Mouse (Mus musculus) G1E (cell line): Measurements from ENCODE around the gene Cptp.

Experiments
- CTCF ChIP-seq: IDR thresholded peaks from 2 replicates; pipeline ENCODE4 v1.5.1; 2012; ENCODE audit warnings: low read depth, low read length, inconsistent platforms, mixed read lengths
- POLR2AphosphoS5 ChIP-seq: IDR thresholded peaks from 2 replicates; pipeline ENCODE4 v1.6.1; 2012; ENCODE audit warnings: low read depth, low read length, inconsistent platforms; ENCODE audit not compliant: insufficient replicate concordance
- TAL1 ChIP-seq: conservative IDR thresholded peaks from 2 replicates; pipeline ENCODE4 v1.6.1; 2012; ENCODE audit warnings: low read depth, low read length, inconsistent platforms, mixed read lengths

GRCm38 (mm10) chr4:155856071-155856470 lies 13.2 kb downstream of the Cptp start:
- TF ChIP-seq CTCF (no peak), POLR2AphosphoS5 (no peak), TAL1 (no peak)
